Comparison of ENCODE assay signal across 23 mouse cellular contexts in the genomic region with DNA sequence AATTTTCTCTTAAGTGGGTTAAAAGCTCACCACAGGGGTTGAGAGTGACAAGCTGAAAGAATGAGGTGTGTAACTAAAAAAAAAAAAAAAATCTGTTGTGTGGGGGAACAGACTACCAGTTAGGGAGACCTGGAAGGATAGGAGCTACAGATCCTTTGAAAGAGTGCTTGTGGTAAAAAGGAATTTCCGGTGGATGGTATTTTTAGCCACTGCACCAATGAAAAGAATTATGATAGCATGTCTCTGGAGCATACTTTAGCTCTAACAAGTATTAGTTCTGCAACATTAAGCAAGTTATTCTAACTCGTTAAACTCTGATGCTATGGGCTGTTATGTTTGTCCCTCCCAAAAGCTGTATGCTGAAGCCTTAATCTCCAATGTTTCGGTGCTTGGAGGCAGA.
DNase-seq lines count a peak whose midpoint lies in the region; ATAC-seq and TF ChIP-seq lines count a peak whose summit lies in the region.
"Had no signal": no experiment of that assay in that cellular context is flagged by ENCODE, and none has a peak within 500 bp of the region (broad histone marks: within the 10 kb centered on the region; RNA-seq: fewer than 3 reads in every experiment).

No protein-coding gene starts in this region.

- POLR2A ChIA-PET in Patski (lab: Charles Lee) = no interaction called here

- ATAC-seq in hindbrain, embryonic 16.5 days = 0 out of 2 replicates have a peak, but pooled peaks have one; percentile 6
- ATAC-seq in hindbrain, embryonic 12.5 days (ENCODE audit: low FRiP score) = no peak
- ATAC-seq in kidney, postnatal 0 days (replicated peaks; ENCODE audit: low FRiP score, low read depth) = no peak
- ATAC-seq in kidney, embryonic 15.5 days (replicated peaks; ENCODE audit: low FRiP score) = no peak
- peak; percentile 90 for ATAC-seq in Patski
- ATAC-seq: activated CD4-positive, CD25-positive, alpha-beta regulatory T cell, adult 4 months; CD4-positive, CD25-positive, alpha-beta regulatory T cell, adult 4 months had no signal

- H3K4me1 ChIP-seq in hindbrain, embryonic 16.5 days (ENCODE audit: control insufficient read depth, insufficient read depth, low read depth, low read length) = no peaks in the 10 kb centered on the region
- no peaks in the 10 kb centered on the region for H3K4me1 ChIP-seq in hindbrain, embryonic 12.5 days
- H3K4me1 ChIP-seq in kidney, postnatal 0 days (replicated peaks; ENCODE audit: insufficient read depth, low read length) = no peaks in the 10 kb centered on the region
- H3K4me1 ChIP-seq in kidney, embryonic 15.5 days = no peaks in the 10 kb centered on the region

- CTCF ChIA-PET in Patski (lab: Charles Lee) = no interaction called here

- H3K4me3 ChIP-seq in hindbrain, embryonic 16.5 days (ENCODE audit: low read length) = no peak overlapping the region
- no peak overlapping the region for H3K4me3 ChIP-seq in hindbrain, embryonic 12.5 days
- H3K4me3 ChIP-seq in kidney, postnatal 0 days (replicated peaks; ENCODE audit: low read depth, low read length) = no peak overlapping the region
- H3K4me3 ChIP-seq in kidney, embryonic 15.5 days (replicated peaks) = no peak overlapping the region

- peak; percentile 11 for DNase-seq in kidney, postnatal 0 days (ENCODE audit: low spot score)
- DNase-seq in Muller cell, postnatal 12 days (ENCODE audit: inconsistent ontology term) = peak; percentile 67
- peak; percentile 20 for DNase-seq in Patski (ENCODE audit: low read depth, low spot score)
- DNase-seq in heart, adult 9 months (ENCODE audit: low spot score in 2 of 2) = no peak
- DNase-seq in layer of hippocampus, adult 9-10 months (ENCODE audit: low spot score) = no peak
- DNase-seq: adrenal gland, adult 2 months; adrenal gland, adult 8-10 months; adrenal gland, postnatal 10 days; adrenal gland, postnatal 14 days; adrenal gland, postnatal 25 days; adrenal gland, postnatal 36 days; B cell, adult 2 months; cerebellum, adult 11 months; cerebellum, adult 11-12 months; cerebellum, adult 18-20 months; cerebellum, adult 2 months had no signal

- TF ChIP-seq CTCF in kidney, postnatal 0 days (IDR thresholded peaks at IDR 0.05; ENCODE audit: low read depth) = no peak
- no peak for TF ChIP-seq CTCF in Patski (IDR thresholded peaks at IDR 0.05)

- H3K27me3 ChIP-seq in hindbrain, embryonic 16.5 days (replicated peaks; ENCODE audit: control insufficient read depth, insufficient read depth, low read length) = no peaks in the 10 kb centered on the region
- no peaks in the 10 kb centered on the region for H3K27me3 ChIP-seq in hindbrain, embryonic 12.5 days
- no peaks in the 10 kb centered on the region for H3K27me3 ChIP-seq in kidney, postnatal 0 days (ENCODE audit: insufficient read depth, low read length)
- H3K27me3 ChIP-seq in kidney, embryonic 15.5 days = no peaks in the 10 kb centered on the region
- peaks cover 13% of the 10 kb centered on the region for H3K27me3 ChIP-seq in Patski
- H3K27me3 ChIP-seq: CH12.LX had no signal

- no peaks in the 10 kb centered on the region for H3K36me3 ChIP-seq in hindbrain, embryonic 16.5 days (ENCODE audit: control insufficient read depth, insufficient read depth, low read length)
- no peaks in the 10 kb centered on the region for H3K36me3 ChIP-seq in hindbrain, embryonic 12.5 days
- H3K36me3 ChIP-seq in kidney, postnatal 0 days (ENCODE audit: insufficient read depth, low read length) = no peaks in the 10 kb centered on the region
- H3K36me3 ChIP-seq in kidney, embryonic 15.5 days = no peaks in the 10 kb centered on the region
- H3K36me3 ChIP-seq: G1E had no signal

- WGBS in hindbrain, embryonic 16.5 days = 64% methylated on average over 3 of the region's 3 CpGs
- 84% methylated on average over 3 of the region's 3 CpGs for WGBS in hindbrain, embryonic 12.5 days
- 41% methylated on average over 3 of the region's 3 CpGs for WGBS in kidney, postnatal 0 days
- WGBS in kidney, embryonic 15.5 days = 40% methylated on average over 3 of the region's 3 CpGs

- H3K27ac ChIP-seq in hindbrain, embryonic 16.5 days (ENCODE audit: low read depth, low read length) = no peak overlapping the region
- no peak overlapping the region for H3K27ac ChIP-seq in hindbrain, embryonic 12.5 days
- no peak overlapping the region for H3K27ac ChIP-seq in kidney, postnatal 0 days
- H3K27ac ChIP-seq in kidney, embryonic 15.5 days = no peak overlapping the region

- in situ Hi-C loops in Patski (cut with MboI; ENCODE audit: low pct_unique_long_range_greater_than_20kb) = loop anchor here (25.0 kb wide), 1 partner anchor 674 kb away; no protein-coding TSS in a partner anchor

- no peak overlapping the region for H3K4me2 ChIP-seq in hindbrain, embryonic 16.5 days (ENCODE audit: low read length)
- no peak overlapping the region for H3K4me2 ChIP-seq in hindbrain, embryonic 12.5 days (replicated peaks)
- no peak overlapping the region for H3K4me2 ChIP-seq in kidney, postnatal 0 days (ENCODE audit: low read length)
- no peak overlapping the region for H3K4me2 ChIP-seq in kidney, embryonic 15.5 days

- no peaks in the 10 kb centered on the region for H3K9me3 ChIP-seq in hindbrain, embryonic 16.5 days (ENCODE audit: control insufficient read depth, low read length)
- no peaks in the 10 kb centered on the region for H3K9me3 ChIP-seq in hindbrain, embryonic 12.5 days (replicated peaks)
- no peaks in the 10 kb centered on the region for H3K9me3 ChIP-seq in kidney, postnatal 0 days (replicated peaks; ENCODE audit: low read length)
- no peaks in the 10 kb centered on the region for H3K9me3 ChIP-seq in kidney, embryonic 15.5 days (replicated peaks)
- H3K9me3 ChIP-seq: G1E had no signal

- H3K9ac ChIP-seq in hindbrain, embryonic 16.5 days (ENCODE audit: low read depth, low read length) = no peak overlapping the region
- no peak overlapping the region for H3K9ac ChIP-seq in hindbrain, embryonic 12.5 days
- H3K9ac ChIP-seq in kidney, postnatal 0 days (ENCODE audit: low read depth, low read length) = no peak overlapping the region
- no peak overlapping the region for H3K9ac ChIP-seq in kidney, embryonic 15.5 days

Comparison
In these comparisons a context has a peak if more than half of its experiments do, and no peak if none do; other contexts are left out.
1. ATAC-seq: peak in hindbrain, embryonic 16.5 days (single experiment) and Patski (single experiment); none in hindbrain, embryonic 12.5 days (single experiment), kidney, postnatal 0 days (single experiment) and kidney, embryonic 15.5 days (single experiment).
2. DNase-seq: peak in kidney, postnatal 0 days (single experiment), Muller cell, postnatal 12 days (single experiment) and Patski (single experiment); none in heart, adult 9 months (0 of 2) and layer of hippocampus, adult 9-10 months (single experiment).